In the genomic region with DNA sequence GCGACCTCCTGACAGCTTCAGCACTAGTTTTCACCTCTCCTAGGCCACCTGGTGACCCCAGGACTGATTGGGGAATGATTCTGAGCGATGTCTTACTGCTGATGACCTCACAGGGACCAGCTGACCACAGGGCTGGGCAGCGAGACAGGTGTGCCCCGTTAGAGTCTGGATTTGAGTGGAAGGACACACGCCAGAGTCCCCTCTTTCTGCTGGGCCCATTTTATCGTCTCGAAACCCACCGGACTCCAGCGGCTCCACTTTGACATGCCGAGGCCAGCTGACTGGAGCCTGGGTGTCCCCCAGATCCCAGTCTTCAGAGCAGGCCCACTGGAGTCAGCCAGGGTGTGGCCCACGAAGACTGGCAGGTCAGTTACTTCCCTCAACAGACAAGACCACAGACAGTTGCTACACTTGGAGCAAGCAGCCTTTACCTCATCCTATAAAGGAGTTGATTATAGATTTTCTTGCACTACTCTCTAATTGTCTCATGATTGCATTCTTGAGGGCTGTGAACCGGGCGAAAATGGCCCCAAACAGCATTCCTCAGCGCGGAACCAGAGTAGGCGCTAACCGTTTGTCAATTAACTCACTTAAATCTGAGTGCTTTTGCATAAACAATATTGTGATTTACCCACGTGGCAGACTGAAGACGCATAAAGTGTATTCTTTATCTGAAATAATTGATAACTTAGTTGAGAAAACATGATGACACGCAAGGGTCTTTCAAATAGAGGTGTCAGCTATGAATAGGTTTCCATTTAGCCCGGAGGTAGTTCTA, we compare ENCODE assay signal across 7 mouse cellular contexts. TPM values are rescaled to one million over a fixed set of nuclear protein-coding genes. Genes with fewer than 3 reads are reported as not detected.
DNase-seq lines count a peak whose midpoint lies in the region; ATAC-seq and TF ChIP-seq lines count a peak whose summit lies in the region.

No protein-coding gene starts in this region.

- peak overlapping the region; percentile 67 for H3K9ac ChIP-seq in limb, embryonic 12.5 days (replicated peaks)

- no peaks in the 10 kb centered on the region for H3K27me3 ChIP-seq in limb, embryonic 12.5 days
- H3K27me3 ChIP-seq in myocyte (ENCODE audit: control insufficient read depth, insufficient read depth, insufficient read length): no peaks in the 10 kb centered on the region

- peak; percentile 60 for DNase-seq in left cerebral cortex, adult 11 months (ENCODE audit: low spot score)
- DNase-seq in left cerebral cortex, postnatal 4 days: no peak
- DNase-seq in cerebellum, postnatal 10 days: no peak

- peak overlapping the region; percentile 82 for H3K4me3 ChIP-seq in bone marrow, adult 2 months (replicated peaks; ENCODE audit: control insufficient read depth, low read depth, low read length)
- peak overlapping the region; percentile 59 for H3K4me3 ChIP-seq in limb, embryonic 12.5 days (replicated peaks)
- H3K4me3 ChIP-seq in myocyte: peak overlapping the region; percentile 95

- no peak for TF ChIP-seq CTCF in bone marrow, adult 2 months (IDR thresholded peaks at IDR 0.05; ENCODE audit: control insufficient read depth, insufficient read depth, low read length)

- H3ac ChIP-seq in myocyte (ENCODE audit: control insufficient read depth, insufficient read length): peak overlapping the region; percentile 55

- no peaks in the 10 kb centered on the region for H3K9me3 ChIP-seq in limb, embryonic 12.5 days

- ATAC-seq in erythroid progenitor cell, adult 5-6 weeks (replicated peaks; ENCODE audit: low FRiP score, poor library complexity, severe bottlenecking): peak; percentile 63
- ATAC-seq in limb, embryonic 12.5 days (ENCODE audit: insufficient number of reproducible peaks, insufficient read depth, low FRiP score, low TSS enrichment, low read depth): peak; percentile 3; the same call in 1 of the 2 replicates

- intact Hi-C loops in left cerebral cortex, postnatal 4 days (cut with DNase I): no loop called here

- peak overlapping the region; percentile 95 for H3K27ac ChIP-seq in bone marrow, adult 2 months (ENCODE audit: control insufficient read depth, insufficient read depth, low read depth, low read length, poor library complexity)
- peak overlapping the region; percentile 94 for H3K27ac ChIP-seq in limb, embryonic 12.5 days

- H3K4me2 ChIP-seq in limb, embryonic 12.5 days: peak overlapping the region; percentile 81
- H3K4me2 ChIP-seq in myocyte (ENCODE audit: low read depth): peak overlapping the region; percentile 92

- 0 out of 2 replicates have a peak, but pooled peaks have one; percentile 20 for TF ChIP-seq POLR2A in bone marrow, adult 2 months (IDR thresholded peaks at IDR 0.05; ENCODE audit: borderline replicate concordance, control insufficient read depth, low read depth, low read length)
- peak; percentile 36 for TF ChIP-seq POLR2A in myocyte (IDR thresholded peaks at IDR 0.05; ENCODE audit: insufficient read length, low read depth)

- 6% methylated on average over 21 of the region's 21 CpGs for WGBS in bone marrow, adult 2 months
- WGBS in limb, embryonic 12.5 days: 15% methylated on average over 21 of the region's 21 CpGs

- peaks cover 27% of the 10 kb centered on the region for H3K79me2 ChIP-seq in myocyte (ENCODE audit: control insufficient read depth, insufficient read depth)

- H3K4me1 ChIP-seq in bone marrow, adult 2 months (ENCODE audit: control insufficient read depth, insufficient read depth, low read length): no peaks in the 10 kb centered on the region; the same call in 1 of the 2 replicates
- H3K4me1 ChIP-seq in limb, embryonic 12.5 days (replicated peaks): peaks cover 55% of the 10 kb centered on the region

- peaks cover 24% of the 10 kb centered on the region for H3K36me3 ChIP-seq in limb, embryonic 12.5 days
- H3K36me3 ChIP-seq in myocyte (ENCODE audit: control insufficient read depth, insufficient read depth): peaks cover 7% of the 10 kb centered on the region

TF ChIP-seq in myocyte, 11 proteins besides CTCF, POLR2A, EP300 and RAD21:
- peak; percentile 57 for TF ChIP-seq POLR2AphosphoS2 (IDR thresholded peaks at IDR 0.05; ENCODE audit: insufficient read length, low read depth)
- TF ChIP-seq MYOG (IDR thresholded peaks at IDR 0.05; ENCODE audit: control insufficient read depth in 1 of 3, insufficient read depth in 1 of 3, insufficient read length in 2 of 3, low read depth in 2 of 3): peak in 2 of 3 experiments; percentile 77 to 85
- TF ChIP-seq CEBPB (IDR thresholded peaks at IDR 0.05; ENCODE audit: insufficient read depth, poor library complexity, severe bottlenecking): no peak
- peak in 2 of 3 experiments; percentile 82 to 85 for TF ChIP-seq MYOD1 (IDR thresholded peaks at IDR 0.05; ENCODE audit: control insufficient read depth in 1 of 3, insufficient read length in 2 of 3, low read depth in 2 of 3)
- peak; percentile 37 for TF ChIP-seq USF1 (IDR thresholded peaks at IDR 0.05; ENCODE audit: low read depth)
- no peak for TF ChIP-seq REST (IDR thresholded peaks at IDR 0.05; ENCODE audit: insufficient read depth, insufficient read length)

RNA-seq across cellular contexts. Expression of a gene that starts 0.6 kb away (rescaled TPM):
- 10 to 100 TPM; 26.9 to 30.4 TPM for total RNA-seq in left cerebral cortex, postnatal 4 days (2021)
- polyA plus RNA-seq in bone marrow, adult 2 months (2011; ENCODE audit: insufficient read depth, insufficient read length, low replicate concordance, missing spikeins): 13.6 and 42.9 TPM in 2 replicates
- 16.6 and 44.4 TPM in 2 replicates for total RNA-seq in erythroid progenitor cell, adult 5-6 weeks (2015; ENCODE audit: low replicate concordance)
- 14.1 and 50.6 TPM in 2 replicates for total RNA-seq in erythroid progenitor cell, adult 5-6 weeks (2017; ENCODE audit: low replicate concordance)
- polyA plus RNA-seq in limb, embryonic 12.5 days (2016; fragmentation: Nextera tagmentation; extraction: Ambion mirVana): 47.1 and 50.2 TPM in 2 replicates
- polyA plus RNA-seq in myocyte (2012; fragmentation: generic; extraction: Trizol): 96.4 TPM

RNA-seq across cellular contexts. Expression of a gene that starts 0.9 kb away (rescaled TPM):
- 100 to 1,000 TPM; 122 to 132 TPM for total RNA-seq in left cerebral cortex, postnatal 4 days (2021)
- 28.2 and 54.7 TPM in 2 replicates for polyA plus RNA-seq in bone marrow, adult 2 months (2011; ENCODE audit: insufficient read depth, insufficient read length, low replicate concordance, missing spikeins)
- 6.3 and 10.8 TPM in 2 replicates for total RNA-seq in erythroid progenitor cell, adult 5-6 weeks (2015; ENCODE audit: low replicate concordance)
- 1.7 and 3.7 TPM in 2 replicates for total RNA-seq in erythroid progenitor cell, adult 5-6 weeks (2017; ENCODE audit: low replicate concordance)
- 53.8 and 54.5 TPM in 2 replicates for polyA plus RNA-seq in limb, embryonic 12.5 days (2016; fragmentation: Nextera tagmentation; extraction: Ambion mirVana)
- polyA plus RNA-seq in myocyte (2012; fragmentation: generic; extraction: Trizol): 30.0 TPM

RNA-seq across cellular contexts. Expression of a gene that starts 11.0 kb away (rescaled TPM):
- total RNA-seq in left cerebral cortex, postnatal 4 days (2021): not detected
- polyA plus RNA-seq in bone marrow, adult 2 months (2011; ENCODE audit: insufficient read depth, insufficient read length, low replicate concordance, missing spikeins): not detected in 2 replicates
- not detected in 2 replicates for total RNA-seq in erythroid progenitor cell, adult 5-6 weeks (2015; ENCODE audit: low replicate concordance)
- not detected in 2 replicates for total RNA-seq in erythroid progenitor cell, adult 5-6 weeks (2017; ENCODE audit: low replicate concordance)
- polyA plus RNA-seq in limb, embryonic 12.5 days (2016; fragmentation: Nextera tagmentation; extraction: Ambion mirVana): 1.2 and 1.7 TPM in 2 replicates
- 0.24 TPM for polyA plus RNA-seq in myocyte (2012; fragmentation: generic; extraction: Trizol)

RNA-seq across cellular contexts. Expression of a gene that starts 20.9 kb away (rescaled TPM):
- total RNA-seq in left cerebral cortex, postnatal 4 days (2021): 10 to 100 TPM; 82.6 to 83.4 TPM
- polyA plus RNA-seq in bone marrow, adult 2 months (2011; ENCODE audit: insufficient read depth, insufficient read length, low replicate concordance, missing spikeins): 54.3 and 81.0 TPM in 2 replicates
- total RNA-seq in erythroid progenitor cell, adult 5-6 weeks (2015; ENCODE audit: low replicate concordance): 37.1 and 78.4 TPM in 2 replicates
- total RNA-seq in erythroid progenitor cell, adult 5-6 weeks (2017; ENCODE audit: low replicate concordance): 15.8 and 32.3 TPM in 2 replicates
- 105 TPM in 2 replicates for polyA plus RNA-seq in limb, embryonic 12.5 days (2016; fragmentation: Nextera tagmentation; extraction: Ambion mirVana)
- polyA plus RNA-seq in myocyte (2012; fragmentation: generic; extraction: Trizol): 124 TPM

RNA-seq across cellular contexts. Expression of a gene that starts 23.5 kb away (rescaled TPM):
- total RNA-seq in left cerebral cortex, postnatal 4 days (2021): 10 to 100 TPM; 30.1 to 31.1 TPM
- polyA plus RNA-seq in bone marrow, adult 2 months (2011; ENCODE audit: insufficient read depth, insufficient read length, low replicate concordance, missing spikeins): 14.4 and 22.1 TPM in 2 replicates
- 5.4 TPM in 1 of 2 replicates, not detected in the other for total RNA-seq in erythroid progenitor cell, adult 5-6 weeks (2015; ENCODE audit: low replicate concordance)
- 0.64 and 12.8 TPM in 2 replicates for total RNA-seq in erythroid progenitor cell, adult 5-6 weeks (2017; ENCODE audit: low replicate concordance)
- 21.0 and 21.8 TPM in 2 replicates for polyA plus RNA-seq in limb, embryonic 12.5 days (2016; fragmentation: Nextera tagmentation; extraction: Ambion mirVana)
- 14.2 TPM for polyA plus RNA-seq in myocyte (2012; fragmentation: generic; extraction: Trizol)
